Mouse (Mus musculus) thymus, adult 2 months (tissue): ENCODE data around the gene Fam19a1.

Experiments
- CTCF ChIP-seq: fragments of 200-500 bp; IDR thresholded peaks from 2 replicates; pipeline ENCODE4 v1.5.1; 2012; ENCODE audit warnings: mild to moderate bottlenecking, control low read depth, low read length, moderate library complexity, borderline replicate concordance; ENCODE audit not compliant: control insufficient read depth, poor library complexity, insufficient read depth; ENCODE audit errors: extremely low read depth
- POLR2A ChIP-seq: fragments of 200-500 bp; IDR thresholded peaks from 2 replicates; pipeline ENCODE4 v1.6.1; 2012; ENCODE audit warnings: mild to moderate bottlenecking, low read length, control low read depth, moderate library complexity; ENCODE audit not compliant: control insufficient read depth, poor library complexity, insufficient read depth; ENCODE audit errors: extremely low read depth

DNA sequence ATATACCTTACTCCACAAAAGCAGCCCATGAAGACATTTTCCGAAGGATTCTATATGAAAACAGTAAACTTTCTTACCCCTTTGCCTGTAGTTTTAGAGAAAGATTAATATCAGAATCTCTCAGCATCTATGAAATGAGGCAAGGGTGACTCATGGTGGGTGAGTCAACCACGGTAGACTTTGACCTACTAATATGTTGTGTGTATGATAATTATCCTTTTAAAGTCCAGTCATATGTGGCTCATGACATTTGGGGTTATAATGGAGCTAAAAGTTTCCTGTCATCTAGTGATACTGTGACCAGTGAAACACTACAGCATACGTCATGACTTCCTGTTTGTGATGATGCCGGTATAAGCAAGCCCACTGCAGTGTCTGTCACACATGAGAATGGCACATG, 170.8 kb downstream of the Fam19a1 start:
- TF ChIP-seq POLR2A (no peak), CTCF (no peak)
